Mouse (Mus musculus): ENCODE measurements around the gene Fnip1.

The Fnip1 gene

DNA sequence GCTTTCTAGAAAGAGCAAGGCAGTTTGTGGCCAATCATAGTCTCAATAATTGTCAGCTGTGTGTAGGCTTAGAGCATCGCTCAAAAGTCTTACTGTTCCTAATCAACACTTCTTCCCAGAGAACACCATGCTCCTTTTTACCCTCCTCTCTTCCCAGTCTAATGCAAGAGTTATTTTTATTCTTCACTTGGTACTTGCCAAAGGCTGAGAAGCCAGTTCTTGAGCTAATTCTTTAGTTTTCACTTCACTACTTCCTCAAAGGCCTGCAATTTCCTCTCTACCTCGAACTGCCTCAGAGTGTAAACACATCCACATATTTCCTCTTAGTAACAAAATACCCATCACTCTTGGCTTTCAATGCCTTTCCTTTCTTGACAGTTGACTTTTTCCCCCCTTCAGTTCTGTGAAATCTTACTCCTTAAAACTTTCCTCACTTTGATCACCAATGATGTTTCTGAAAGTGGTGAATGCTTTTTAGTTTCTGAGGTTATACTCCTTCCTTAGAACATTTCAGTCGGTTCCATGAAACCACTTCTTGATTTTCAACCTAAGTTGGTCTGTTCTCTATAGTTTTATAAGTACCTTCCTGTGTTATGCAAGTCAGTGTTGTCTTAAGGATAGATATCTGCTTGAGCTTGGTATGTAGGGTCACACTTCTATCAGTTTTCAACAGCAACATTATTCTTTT lies 26.7 kb downstream of the Fnip1 start:
- DNase-seq, result no peak

DNA sequence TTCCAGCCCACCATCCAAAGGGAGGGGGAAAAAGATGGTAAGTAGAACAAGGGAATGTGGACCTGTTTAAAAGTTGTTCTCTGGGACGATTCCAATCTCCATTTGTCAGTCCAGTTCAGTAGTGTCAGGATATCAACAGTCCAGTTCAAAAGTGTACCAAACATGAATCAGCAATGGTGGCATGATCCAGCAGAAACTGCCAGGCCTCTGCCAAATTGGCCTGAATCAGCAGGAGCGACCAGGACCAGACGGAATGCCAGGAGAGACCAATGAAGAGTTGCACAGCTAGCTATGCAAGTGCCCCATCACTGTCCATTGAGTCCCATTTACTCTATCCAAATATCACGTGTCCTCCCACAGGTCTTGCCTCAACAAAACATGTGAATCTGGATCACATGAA lies 34.2 kb downstream of the Fnip1 start:
- DNase-seq, result no peak

- DNase-seq, result peak; percentile 52 to 57
These were observed 40.4 kb downstream of the Fnip1 start for GRCm38 (mm10) chr11:54478414-54478813.

GRCm38 (mm10) chr11:54486041-54486440 lies 48.0 kb downstream of the Fnip1 start:
- no peak for DNase-seq

DNA sequence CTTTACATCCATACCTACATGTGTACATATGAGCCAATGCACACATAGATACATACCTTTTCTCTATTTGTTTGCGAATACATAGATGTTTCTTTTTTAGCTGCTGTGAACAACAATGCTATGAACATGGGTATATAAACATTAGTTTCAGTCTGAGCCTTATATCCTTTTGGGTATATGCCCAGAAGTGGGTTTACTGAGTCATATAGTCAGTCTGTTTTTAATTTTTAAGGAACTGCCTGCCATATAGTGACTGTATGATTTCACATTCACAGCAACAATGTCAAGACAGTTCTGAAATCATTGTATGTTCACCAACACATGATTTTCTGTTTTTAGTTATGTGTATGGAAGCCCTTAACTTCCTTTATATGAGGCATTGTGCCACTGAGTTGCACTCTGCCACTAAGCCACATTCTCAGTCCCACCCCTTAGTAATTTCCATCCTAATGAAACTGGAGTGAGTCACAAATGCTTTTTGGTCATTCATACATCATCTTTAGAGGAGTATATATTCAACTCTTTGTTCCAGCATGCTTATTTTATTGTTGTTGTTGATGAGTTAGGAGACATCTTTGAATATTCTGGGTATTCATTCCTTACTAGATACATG lies 54.1 kb downstream of the Fnip1 start:
- DNase-seq, result no peak

GRCm38 (mm10) chr11:54492559-54492958 lies 54.6 kb downstream of the Fnip1 start:
- no peak for DNase-seq

DNA sequence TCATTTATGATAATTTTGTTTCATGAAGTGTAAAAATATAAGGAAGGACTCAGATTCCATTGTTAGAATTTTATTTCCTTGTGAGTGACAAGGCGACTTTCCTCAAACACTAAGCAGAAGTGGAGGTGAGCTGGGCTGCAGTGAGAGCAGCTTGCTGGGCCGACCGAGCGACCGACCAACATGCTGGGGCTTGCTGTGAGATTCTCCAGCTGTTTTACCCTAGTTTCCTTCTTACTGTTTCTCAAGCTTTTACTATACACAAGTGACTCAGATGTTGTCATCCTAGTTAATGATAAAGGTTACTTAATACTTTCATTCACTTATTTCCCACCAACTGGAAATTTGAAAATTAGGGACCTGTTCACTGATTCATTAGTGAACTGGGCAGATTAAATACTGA lies 61.8 kb downstream of the Fnip1 start:
- DNase-seq, result no peak

DNA sequence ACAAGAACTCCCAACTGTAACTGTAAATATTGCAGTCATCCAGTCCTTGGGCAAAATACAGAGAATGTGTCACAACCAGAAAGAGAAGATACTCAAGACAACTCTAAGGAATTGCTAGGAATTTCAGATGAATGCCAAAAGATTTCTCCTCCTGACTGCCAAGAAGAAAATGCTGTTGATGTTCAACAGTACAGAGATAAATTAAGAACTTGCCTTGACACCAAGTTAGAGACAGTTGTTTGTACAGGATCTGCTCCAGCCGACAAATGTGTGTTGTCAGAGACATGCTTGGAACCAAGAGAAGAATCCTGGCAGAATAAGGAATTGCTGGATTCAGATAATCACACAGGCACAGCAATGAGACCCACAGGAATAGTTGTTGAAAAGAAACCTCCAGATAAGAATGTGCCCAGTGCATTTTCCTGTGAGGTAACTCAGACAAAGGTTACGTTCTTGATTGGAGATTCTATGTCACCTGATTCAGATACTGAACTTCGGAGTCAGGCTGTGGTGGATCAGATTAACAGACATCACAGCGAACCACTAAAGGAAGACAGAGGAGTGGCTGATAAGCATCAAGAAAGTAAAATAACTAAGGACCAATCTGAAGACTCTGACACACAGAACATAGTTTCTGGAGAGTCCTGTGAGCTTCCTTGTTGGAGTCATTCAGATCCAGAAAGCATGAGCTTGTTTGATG lies 64.7 kb downstream of the Fnip1 start:
- DNase-seq, result no peak

DNA sequence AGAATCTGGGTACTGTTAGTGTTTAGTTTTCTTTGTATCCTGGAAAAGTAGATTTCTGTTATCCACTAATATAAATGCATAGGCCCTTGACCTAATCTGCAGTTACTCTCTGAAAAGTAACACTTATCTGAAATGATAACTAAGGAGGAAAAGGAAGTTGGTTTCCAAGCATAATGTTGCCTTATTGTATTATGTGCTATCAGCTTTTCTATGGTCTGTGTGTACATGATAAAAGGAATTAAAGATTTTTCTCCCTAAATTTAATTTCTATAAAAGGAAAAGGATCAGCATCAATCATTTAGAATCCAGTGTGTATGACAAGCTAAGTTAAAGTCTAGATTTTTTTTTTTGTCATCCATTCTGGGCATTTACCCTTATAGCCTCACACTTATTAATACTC lies 75.6 kb downstream of the Fnip1 start:
- DNase-seq, result no peak

- DNase-seq, result no peak
These were observed 84.0 kb downstream of the Fnip1 start for GRCm38 (mm10) chr11:54521927-54522528.

GRCm38 (mm10) chr11:54522529-54523430 lies 84.8 kb downstream of the Fnip1 start, which contains the start of gene Rapgef6:
TSS of gene Rapgef6 (plus strand) at chr11:54522847.
- DNase-seq, result peak; percentile 100

DNA sequence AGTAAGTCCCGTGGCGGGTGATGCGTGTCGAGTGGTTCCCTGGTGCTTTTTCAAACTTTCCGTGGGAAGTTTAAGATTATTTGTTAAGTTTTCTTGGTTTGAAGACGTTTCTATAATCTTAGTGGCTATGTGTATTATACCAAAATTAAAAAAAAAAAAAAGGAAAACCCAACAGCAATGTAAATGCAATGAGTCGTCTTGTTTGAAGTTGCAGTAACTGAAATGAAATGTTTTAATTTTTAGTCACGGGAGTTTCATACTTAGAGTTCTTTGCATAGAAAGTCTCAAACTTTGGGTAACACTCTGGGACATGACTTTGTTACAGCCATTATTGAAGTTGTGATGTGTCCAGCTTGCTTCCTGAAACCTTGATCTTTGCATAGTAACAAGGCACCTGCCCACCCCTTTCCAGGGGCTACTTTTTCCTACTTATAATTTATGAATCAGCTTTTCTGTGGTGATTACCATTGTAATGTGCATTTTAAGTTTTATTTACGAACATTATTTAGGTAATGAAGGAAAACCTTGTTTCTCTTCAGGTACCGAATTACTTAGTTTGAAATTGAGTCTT lies 85.5 kb downstream of the Fnip1 start:
- DNase-seq, result no peak

DNA sequence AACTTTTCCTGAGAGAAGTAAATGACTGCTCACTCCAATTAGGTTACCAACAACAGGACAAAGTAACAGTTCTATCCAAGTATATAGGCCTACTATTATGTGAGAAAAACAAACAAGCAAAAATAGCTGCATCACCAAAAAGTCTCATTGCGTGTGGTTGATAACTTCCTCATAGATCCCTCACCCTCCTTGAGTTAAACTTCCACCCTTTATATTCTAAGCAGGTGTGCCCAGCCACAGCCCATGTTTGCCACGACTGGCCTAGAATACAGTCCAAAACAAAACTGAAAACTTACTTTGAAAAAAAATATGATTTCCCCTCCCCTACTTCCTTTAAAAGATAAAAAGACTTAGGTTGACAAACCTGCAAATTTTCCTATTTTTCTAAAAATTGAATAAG lies 90.0 kb downstream of the Fnip1 start:
- DNase-seq, result no peak

DNA sequence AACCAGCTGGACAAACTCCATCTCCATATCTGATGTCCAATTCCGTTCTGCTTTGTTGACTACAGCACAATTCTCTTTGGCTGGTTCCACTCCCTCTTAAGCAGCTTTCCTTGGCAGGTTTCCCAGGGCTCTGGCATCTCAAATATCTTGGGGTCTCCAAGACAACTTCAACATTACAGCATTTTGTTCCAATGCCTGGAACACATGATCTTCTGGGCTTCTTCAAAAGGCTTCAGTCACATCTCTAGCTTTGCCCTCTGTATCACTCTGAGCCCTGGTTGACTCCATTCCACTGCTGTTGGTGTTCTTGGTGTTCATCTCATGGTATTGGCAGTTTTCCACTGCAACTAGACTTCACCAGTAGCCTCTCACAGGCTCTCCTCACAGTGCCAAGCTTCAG lies 92.4 kb downstream of the Fnip1 start:
- DNase-seq, result no peak

DNA sequence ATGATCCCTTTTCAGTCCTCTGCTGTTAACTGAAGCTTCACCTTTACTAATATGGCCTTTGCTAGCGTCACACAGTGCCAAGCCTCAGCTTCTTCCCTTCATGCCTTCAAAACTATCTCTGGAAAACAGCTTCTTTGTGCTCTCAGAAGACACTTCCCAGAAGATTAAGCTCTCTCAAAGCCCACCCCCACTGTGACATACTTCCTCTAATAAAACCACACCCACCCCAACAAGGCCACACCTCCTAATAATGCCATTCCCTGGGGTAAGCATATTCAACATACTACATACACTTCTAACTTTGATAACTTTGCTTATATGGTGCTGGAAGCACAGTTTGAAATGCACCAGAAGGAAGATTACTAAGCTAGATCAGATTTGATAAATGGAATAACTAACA lies 92.9 kb downstream of the Fnip1 start:
- peak; percentile 37 to 55 for DNase-seq

GRCm38 (mm10) chr11:54533834-54534233 lies 95.8 kb downstream of the Fnip1 start:
- peak; percentile 23 to 39 for DNase-seq

DNA sequence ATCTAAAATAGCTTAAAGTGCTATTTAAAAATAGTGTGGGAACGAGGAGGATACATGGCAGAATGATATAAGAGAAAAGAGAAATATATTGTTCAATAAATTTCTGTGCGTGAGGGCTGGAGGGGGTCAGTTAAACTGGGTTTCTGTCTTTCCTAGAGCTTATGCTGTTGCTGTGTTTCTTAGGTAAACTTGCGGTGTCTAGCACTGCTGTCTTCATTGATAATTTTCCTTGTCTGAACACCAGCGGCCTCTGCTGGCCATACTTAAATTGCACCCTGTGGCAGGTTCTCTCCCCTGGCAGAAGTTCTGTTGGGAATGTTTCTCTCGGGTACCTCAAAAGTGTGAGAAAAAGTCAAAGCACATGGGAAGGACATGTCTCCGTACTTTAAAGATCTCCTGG lies 96.9 kb downstream of the Fnip1 start:
- DNase-seq, result peak; percentile 87 to 88

- DNase-seq, result no peak
These were observed 101.0 kb downstream of the Fnip1 start for GRCm38 (mm10) chr11:54539031-54539430.

- DNase-seq, result no peak
These were observed 101.5 kb downstream of the Fnip1 start for GRCm38 (mm10) chr11:54539486-54539885.

DNA sequence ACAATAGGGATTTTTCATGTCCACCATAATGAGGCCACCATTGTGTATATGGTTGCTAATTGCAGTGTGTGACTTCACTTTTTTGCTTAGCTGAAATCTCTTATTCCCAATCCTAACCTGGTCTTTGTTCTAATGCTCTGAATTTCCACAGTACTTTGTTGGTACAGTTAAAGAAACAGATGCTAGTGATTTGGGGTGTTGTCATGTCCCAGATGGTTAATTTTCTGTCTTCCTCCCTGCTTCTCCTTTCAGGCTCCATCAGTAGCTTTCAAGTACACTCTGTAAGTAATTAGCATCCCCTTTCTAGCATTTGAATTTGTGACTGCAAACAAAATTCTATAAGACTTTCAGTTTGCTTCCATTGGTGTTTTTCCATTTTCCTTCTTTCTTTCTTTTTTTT lies 102.3 kb downstream of the Fnip1 start:
- DNase-seq, result no peak

DNA sequence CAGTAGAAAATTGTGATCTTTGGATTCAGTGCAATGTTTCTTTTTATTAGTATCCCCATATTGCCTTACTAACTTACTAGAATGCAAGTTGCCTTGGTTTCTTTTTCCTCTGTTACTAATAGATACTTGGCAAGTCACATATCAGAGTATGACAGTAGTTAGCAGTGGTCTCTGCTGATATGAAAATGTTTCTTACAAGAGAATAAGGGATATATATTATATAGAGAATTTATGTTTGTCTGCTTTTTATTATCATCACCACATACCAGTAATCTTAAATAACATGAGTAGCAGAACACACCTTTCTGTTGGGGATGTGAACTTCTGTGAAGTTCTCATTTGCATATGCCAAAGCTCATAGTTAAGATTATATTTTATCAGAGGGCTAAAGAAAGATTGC lies 104.4 kb downstream of the Fnip1 start:
- DNase-seq, result no peak

GRCm38 (mm10) chr11:54554970-54555369 lies 117.0 kb downstream of the Fnip1 start:
- DNase-seq, result no peak
